Mouse (Mus musculus): ENCODE results near the gene Fchsd2.
A peak's percentile ranks its signal among the peaks of the same experiment; 100 is the strongest.
"Not testable (repeated sequence)": the region's sequence is repeated elsewhere in the genome, so short reads cannot be mapped to it uniquely, and the experiment has no call there.

Fchsd2 gene

GRCm38 (mm10) chr7:101113410-101113809 is 20.7 kb downstream of the Fchsd2 start:
- peak; percentile 16 for DNase-seq (ENCODE audit: low read depth, low spot score)

GRCm38 (mm10) chr7:101114328-101114727 is 21.7 kb downstream of the Fchsd2 start:
- no peak for DNase-seq (ENCODE audit: low read depth, low spot score)

GRCm38 (mm10) chr7:101119391-101119790 is 26.7 kb downstream of the Fchsd2 start:
- DNase-seq (ENCODE audit: low read depth, low spot score) = no peak

- DNase-seq (ENCODE audit: low read depth, low spot score) = no peak
Measured at GRCm38 (mm10) chr7:101123579-101124347, 31.1 kb downstream of the Fchsd2 start.

DNA sequence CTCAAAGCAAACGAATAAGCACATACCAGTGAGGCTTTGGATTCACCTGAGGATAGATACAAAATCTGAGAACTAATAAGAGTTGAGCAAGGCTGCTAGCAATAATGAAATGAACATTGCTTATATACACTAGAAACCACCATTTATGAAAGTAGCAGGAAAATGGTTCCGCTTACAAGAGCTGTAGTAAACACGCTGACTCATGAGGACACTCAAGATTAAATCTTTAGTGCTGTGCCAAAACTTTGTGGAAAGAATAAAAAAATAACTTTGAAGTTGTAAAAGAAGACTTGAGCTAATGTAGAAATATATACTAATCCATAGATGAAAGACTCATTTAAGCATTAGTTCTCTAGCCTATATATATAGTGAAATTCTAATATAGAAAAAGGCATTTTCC is 35.1 kb downstream of the Fchsd2 start:
- no peak for DNase-seq (ENCODE audit: low read depth, low spot score)

- no peak for DNase-seq (ENCODE audit: low read depth, low spot score)
Measured at GRCm38 (mm10) chr7:101128536-101128935, 35.9 kb downstream of the Fchsd2 start.

GRCm38 (mm10) chr7:101130646-101131045 is 38.0 kb downstream of the Fchsd2 start:
- no peak for DNase-seq (ENCODE audit: low read depth, low spot score)

GRCm38 (mm10) chr7:101131281-101131680 is 38.6 kb downstream of the Fchsd2 start:
- DNase-seq (ENCODE audit: low read depth, low spot score) = no peak

- no peak for DNase-seq (ENCODE audit: low read depth, low spot score)
Measured at GRCm38 (mm10) chr7:101133591-101133990, 40.9 kb downstream of the Fchsd2 start.

DNA sequence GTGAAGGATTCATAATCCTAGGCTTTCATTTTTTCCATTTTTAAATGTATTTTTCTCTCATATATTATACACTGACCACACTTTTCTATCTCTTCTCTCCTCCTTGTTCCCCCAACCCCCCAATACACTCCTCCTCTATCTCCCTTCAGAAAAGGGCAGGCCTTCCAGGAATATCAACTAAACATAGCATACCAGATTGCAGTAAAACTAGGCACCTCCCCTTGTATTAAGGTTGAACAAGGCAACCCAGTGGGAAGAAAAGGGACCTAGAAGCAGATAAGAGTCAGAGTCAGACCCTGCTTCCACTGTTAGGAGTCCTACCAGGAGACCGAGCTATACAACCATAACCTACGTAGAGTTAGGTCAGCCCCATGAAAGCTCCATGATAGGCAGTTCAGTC is 41.5 kb downstream of the Fchsd2 start:
- no peak for DNase-seq (ENCODE audit: low read depth, low spot score)

GRCm38 (mm10) chr7:101138819-101139218 is 46.2 kb downstream of the Fchsd2 start:
- no peak for DNase-seq (ENCODE audit: low read depth, low spot score)

DNA sequence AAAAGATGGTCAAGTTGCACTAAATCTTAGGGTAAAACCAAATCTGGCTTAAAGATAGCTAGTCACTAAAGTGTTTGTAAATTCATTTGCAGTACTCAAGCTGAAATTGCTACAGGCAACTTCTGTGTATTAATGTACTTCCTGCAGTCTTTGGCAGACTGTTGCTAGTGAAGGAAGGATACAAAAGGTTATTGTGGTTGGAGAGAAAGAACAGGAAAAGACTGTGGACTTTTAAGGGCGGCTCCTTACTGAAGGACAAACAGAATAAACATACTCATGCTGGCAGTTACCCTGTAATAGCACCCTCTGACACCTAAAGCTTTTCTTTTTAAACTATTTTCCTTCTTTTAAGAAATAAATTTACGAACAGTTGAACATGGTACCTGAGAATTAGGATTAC is 50.2 kb downstream of the Fchsd2 start:
- DNase-seq (ENCODE audit: low read depth, low spot score) = no peak

DNA sequence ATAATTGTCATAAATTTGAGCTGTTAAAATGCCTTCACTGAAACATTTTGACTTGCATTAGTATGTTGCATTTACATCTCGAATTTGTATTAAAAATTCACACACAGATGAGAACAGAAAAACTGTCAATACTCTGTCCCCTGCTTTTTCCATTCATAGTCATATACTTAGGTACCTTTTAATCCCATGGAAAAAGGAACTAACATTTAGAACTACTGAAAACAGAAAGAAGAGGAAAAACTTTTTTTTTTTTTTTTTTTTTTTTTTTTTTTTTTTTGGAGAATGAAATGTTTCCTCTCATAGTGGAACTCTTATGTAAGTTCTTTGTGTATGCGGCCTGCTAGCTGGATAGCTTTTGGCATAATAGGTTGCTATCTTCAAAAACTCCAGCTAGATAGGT is 51.6 kb downstream of the Fchsd2 start:
- DNase-seq (ENCODE audit: low read depth, low spot score) = no peak

DNA sequence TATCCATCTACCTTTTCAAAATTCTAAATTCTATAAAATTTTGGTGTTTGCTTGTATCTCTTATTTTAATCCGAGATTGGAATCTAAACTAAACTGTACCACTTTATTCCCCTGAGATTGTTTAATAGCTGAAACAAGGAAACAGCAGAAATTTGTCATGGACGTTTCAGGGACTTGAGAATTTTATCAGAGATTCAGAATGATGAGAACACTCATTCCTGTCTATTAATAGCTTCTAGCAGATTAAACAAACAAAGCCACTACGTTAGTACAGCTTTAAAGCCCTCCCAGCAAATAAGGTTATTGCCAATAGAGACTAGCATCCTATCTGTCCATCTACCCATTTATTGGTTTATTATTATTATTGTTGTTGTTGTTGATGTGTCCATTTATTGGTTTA is 56.4 kb downstream of the Fchsd2 start:
- no peak for DNase-seq (ENCODE audit: low read depth, low spot score)

- not testable (repeated sequence) for DNase-seq (ENCODE audit: low read depth, low spot score)
Measured at GRCm38 (mm10) chr7:101154883-101155282, 62.2 kb downstream of the Fchsd2 start.

- no peak for DNase-seq (ENCODE audit: low read depth, low spot score)
Measured at GRCm38 (mm10) chr7:101155284-101155683, 62.6 kb downstream of the Fchsd2 start.

DNA sequence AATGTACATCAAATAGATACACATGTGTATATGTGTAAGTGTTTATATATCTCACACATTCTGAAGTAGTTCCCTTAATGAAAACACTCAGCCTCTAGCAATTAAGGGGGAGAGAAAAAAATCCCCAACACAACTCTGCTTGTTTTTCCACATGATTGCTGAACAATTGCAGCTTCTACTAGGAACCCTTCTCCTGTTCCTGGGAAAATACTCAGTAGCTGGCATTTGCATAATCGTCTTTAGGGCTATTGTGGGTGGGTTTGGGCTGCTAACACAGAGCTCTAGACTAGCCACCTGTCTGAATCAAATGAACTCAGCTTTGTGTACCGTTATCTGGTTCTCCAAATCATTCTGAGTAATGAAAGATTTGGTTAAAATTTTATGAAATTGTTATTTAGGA is 67.6 kb downstream of the Fchsd2 start:
- no peak for DNase-seq (ENCODE audit: low read depth, low spot score)

GRCm38 (mm10) chr7:101162781-101163180 is 70.1 kb downstream of the Fchsd2 start:
- DNase-seq (ENCODE audit: low read depth, low spot score) = no peak

DNA sequence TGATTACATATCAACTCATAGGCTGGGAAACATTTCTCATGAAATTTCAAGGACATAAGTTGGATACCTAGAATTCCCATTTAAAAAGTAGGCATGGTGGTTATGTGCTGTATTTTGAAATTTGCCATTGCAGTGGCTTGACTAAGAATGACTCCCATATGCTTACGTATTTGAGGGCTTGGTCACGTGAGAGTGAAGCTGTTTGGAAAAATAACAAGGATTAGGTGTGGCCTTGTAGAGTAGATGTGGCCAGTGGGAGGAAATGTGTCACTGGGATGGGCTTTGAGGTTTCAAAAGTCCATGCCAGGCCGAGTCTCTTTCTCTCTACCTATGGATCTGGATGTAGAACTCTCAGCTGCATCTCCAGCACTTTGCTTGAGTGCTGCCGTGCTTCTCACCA is 71.2 kb downstream of the Fchsd2 start:
- no peak for DNase-seq (ENCODE audit: low read depth, low spot score)

DNA sequence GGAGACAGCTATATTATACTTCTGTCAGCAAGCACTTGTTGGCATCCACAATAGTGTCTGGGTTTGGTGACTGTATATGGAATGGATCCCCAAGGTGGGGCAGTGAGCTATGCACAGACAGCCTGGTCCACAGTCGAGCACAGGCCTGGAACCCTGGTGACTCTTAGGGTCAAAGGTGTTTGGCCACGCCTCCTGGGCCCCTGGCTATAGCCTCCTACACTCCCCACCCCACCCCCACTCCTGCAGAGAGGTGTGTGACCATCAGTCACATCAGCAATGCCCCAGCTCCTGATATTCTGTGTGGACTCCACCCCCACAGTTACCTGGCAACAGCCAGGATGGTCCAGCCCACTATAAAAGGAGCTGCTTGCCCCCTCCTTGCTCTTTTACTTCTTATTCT is 73.9 kb downstream of the Fchsd2 start:
- DNase-seq (ENCODE audit: low read depth, low spot score) = peak; percentile 50

- DNase-seq (ENCODE audit: low read depth, low spot score) = no peak
Measured at GRCm38 (mm10) chr7:101170482-101170881, 77.8 kb downstream of the Fchsd2 start.

- DNase-seq (ENCODE audit: low read depth, low spot score) = no peak
Measured at GRCm38 (mm10) chr7:101171002-101171401, 78.3 kb downstream of the Fchsd2 start.

DNA sequence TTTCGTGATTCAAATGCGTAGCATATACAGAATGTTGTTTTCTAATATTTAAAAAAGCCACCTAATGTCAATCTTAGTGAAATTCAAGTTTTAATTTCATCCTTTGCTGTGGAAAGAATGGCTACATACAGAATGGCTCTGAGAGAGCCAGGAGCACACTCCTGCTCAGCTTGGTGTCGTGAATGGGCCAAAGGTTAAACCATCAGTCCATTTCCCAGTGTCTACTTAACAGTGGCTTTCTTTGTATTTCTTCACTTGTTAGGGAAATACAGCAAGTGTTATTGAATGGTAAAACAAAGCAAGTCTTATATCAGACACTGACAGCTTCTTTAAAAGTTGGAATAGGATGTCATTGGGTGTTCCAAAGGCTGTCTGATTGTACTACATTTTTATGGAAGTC is 80.7 kb downstream of the Fchsd2 start:
- DNase-seq (ENCODE audit: low read depth, low spot score) = no peak

DNA sequence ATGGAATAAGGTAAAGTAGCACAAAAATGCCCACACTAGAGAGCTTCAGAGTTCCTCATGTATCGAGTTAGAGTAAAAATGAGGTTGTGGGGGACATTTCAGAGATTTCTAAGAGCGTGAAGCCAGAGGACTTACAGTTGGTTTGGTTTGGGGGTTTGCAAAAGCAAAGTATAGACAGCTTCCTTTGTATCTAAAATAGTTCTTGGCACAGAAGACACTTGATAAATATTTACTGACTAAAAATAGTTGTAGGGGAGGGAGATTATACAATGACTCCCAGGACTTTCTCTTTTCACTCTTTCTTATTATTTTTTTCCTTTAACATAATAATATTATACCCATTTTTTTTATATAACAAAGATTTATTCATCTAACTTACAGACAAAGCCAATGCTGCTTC is 86.1 kb downstream of the Fchsd2 start:
- no peak for DNase-seq (ENCODE audit: low read depth, low spot score)

All from ES-CJ7 (cell line).